In genomic region chr14:11617362-11617761, GRCm38 (mm10) we compare ENCODE assay signal across 7 mouse cellular contexts.
DNase-seq lines count a peak whose midpoint lies in the region; ATAC-seq and TF ChIP-seq lines count a peak whose summit lies in the region.

No protein-coding gene starts in this region.

- no peaks in the 10 kb centered on the region for H3K27me3 ChIP-seq in neural tube, embryonic 15.5 days (replicated peaks)
- no peaks in the 10 kb centered on the region for H3K27me3 ChIP-seq in heart, embryonic 12.5 days (replicated peaks)

- no peak overlapping the region for H3K4me2 ChIP-seq in neural tube, embryonic 15.5 days
- no peak overlapping the region for H3K4me2 ChIP-seq in heart, embryonic 12.5 days

- TF ChIP-seq CTCF in brain, embryonic 14.5 days (IDR thresholded peaks at IDR 0.05; ENCODE audit: borderline replicate concordance, extremely low read depth, insufficient read depth, insufficient read length): no peak

- DNase-seq in neural tube, embryonic 10.5 days (ENCODE audit: extremely low spot score, low spot score): no peak
- peak; percentile 56 for DNase-seq in brain, embryonic 14.5 days (ENCODE audit: low read depth)
- peak; percentile 61 to 71 for DNase-seq in kidney, postnatal 25 days
- peak; percentile 36 for DNase-seq in yolk sac, embryonic 10.5 days (ENCODE audit: low spot score)
- no peak for DNase-seq in spleen, postnatal 36 days (ENCODE audit: low spot score in 2 of 2)

- ATAC-seq in neural tube, embryonic 15.5 days (ENCODE audit: low FRiP score): peak; percentile 42; the same call in 1 of the 2 replicates
- peak; percentile 87 for ATAC-seq in heart, embryonic 12.5 days (ENCODE audit: insufficient number of reproducible peaks, low FRiP score)

- no peak for TF ChIP-seq POLR2A in brain, embryonic 14.5 days (IDR thresholded peaks at IDR 0.05; ENCODE audit: borderline replicate concordance, extremely low read depth, insufficient read depth, insufficient read length, poor library complexity, severe bottlenecking)

- peaks cover 32% of the 10 kb centered on the region for H3K4me1 ChIP-seq in neural tube, embryonic 15.5 days
- peaks cover 35% of the 10 kb centered on the region for H3K4me1 ChIP-seq in heart, embryonic 12.5 days (replicated peaks)

- 61% methylated on average over 6 of the region's 6 CpGs for WGBS in neural tube, embryonic 15.5 days
- WGBS in heart, embryonic 12.5 days: 13% methylated on average over 6 of the region's 6 CpGs

- no peaks in the 10 kb centered on the region for H3K9me3 ChIP-seq in neural tube, embryonic 15.5 days (replicated peaks)
- no peaks in the 10 kb centered on the region for H3K9me3 ChIP-seq in heart, embryonic 12.5 days (replicated peaks)

- no peak overlapping the region for H3K4me3 ChIP-seq in neural tube, embryonic 15.5 days (replicated peaks)
- no peak overlapping the region for H3K4me3 ChIP-seq in heart, embryonic 12.5 days

- H3K9ac ChIP-seq in neural tube, embryonic 15.5 days (replicated peaks): no peak overlapping the region
- H3K9ac ChIP-seq in heart, embryonic 12.5 days: no peak overlapping the region

- no peaks in the 10 kb centered on the region for H3K36me3 ChIP-seq in neural tube, embryonic 15.5 days
- no peaks in the 10 kb centered on the region for H3K36me3 ChIP-seq in heart, embryonic 12.5 days

- no peak overlapping the region for H3K27ac ChIP-seq in neural tube, embryonic 15.5 days (replicated peaks)
- H3K27ac ChIP-seq in heart, embryonic 12.5 days (ENCODE audit: poor library complexity, severe bottlenecking): peak overlapping the region; percentile 69; the same call in 1 of the 2 replicates

Comparison
In these comparisons a context has a peak if more than half of its experiments do, and no peak if none do; other contexts are left out.
1. DNase-seq: peak in brain, embryonic 14.5 days (single experiment), kidney, postnatal 25 days (2 of 2) and yolk sac, embryonic 10.5 days (single experiment); none in neural tube, embryonic 10.5 days (single experiment) and spleen, postnatal 36 days (0 of 2).